Mouse (Mus musculus) thymus, adult 2 months (tissue): ENCODE data around the gene Mthfd1l. TPM values are rescaled to one million over a fixed set of nuclear protein-coding genes. Genes with fewer than 3 reads are reported as not detected.
A peak's percentile ranks its signal among the peaks of the same experiment; 100 is the strongest.

Source experiments
- DNase-seq: peaks from one replicate; pipeline ENCODE4 v3.0.0; 2021
- H3K27ac ChIP-seq: fragments of 200-500 bp; 2 replicates; pipeline ENCODE4 v1.5.1; 2012; ENCODE audit warnings: low read length, control low read depth; ENCODE audit not compliant: control insufficient read depth, insufficient read depth
- H3K27me3 ChIP-seq: fragments of 200-500 bp; 2 replicates; pipeline ENCODE4 v1.6.1; 2012; ENCODE audit warnings: mild to moderate bottlenecking, low read length, moderate library complexity, mixed read lengths; ENCODE audit not compliant: control insufficient read depth, insufficient read depth
- H3K36me3 ChIP-seq: fragments of 200-500 bp; 2 replicates; pipeline ENCODE4 v1.6.1; 2012; ENCODE audit warnings: mild to moderate bottlenecking, low read length, moderate library complexity; ENCODE audit not compliant: control insufficient read depth, insufficient read depth
- H3K4me1 ChIP-seq: fragments of 200-500 bp; replicated peaks from 2 replicates; pipeline ENCODE4 v1.6.1; 2012; ENCODE audit warnings: low read length; ENCODE audit not compliant: control insufficient read depth, insufficient read depth
- H3K4me3 ChIP-seq: fragments of 200-500 bp; 2 replicates; pipeline ENCODE4 v1.5.1; 2012; ENCODE audit warnings: mild to moderate bottlenecking, low read length, control low read depth, moderate library complexity; ENCODE audit not compliant: control insufficient read depth, insufficient read depth
- CTCF ChIP-seq: fragments of 200-500 bp; IDR thresholded peaks from 2 replicates; pipeline ENCODE4 v1.5.1; 2012; ENCODE audit warnings: mild to moderate bottlenecking, control low read depth, low read length, moderate library complexity, borderline replicate concordance; ENCODE audit not compliant: control insufficient read depth, poor library complexity, insufficient read depth; ENCODE audit errors: extremely low read depth
- POLR2A ChIP-seq: fragments of 200-500 bp; IDR thresholded peaks from 2 replicates; pipeline ENCODE4 v1.6.1; 2012; ENCODE audit warnings: mild to moderate bottlenecking, low read length, control low read depth, moderate library complexity; ENCODE audit not compliant: control insufficient read depth, poor library complexity, insufficient read depth; ENCODE audit errors: extremely low read depth
- WGBS: fragments of 180-500 bp; shearing (Covaris S2); methylation state at CpG from one replicate; pipeline ENCODE4 v1.1.7; 2018; 5-methylcytosine and 5-hydroxymethylcytosine counted together
- polyA plus RNA-seq: library from polyadenylated mRNA; depleted of rRNA; stranded (reverse); fragments of >200 nt; gene quantifications from 2 replicates; pipeline ENCODE4 v1.2.3, GENCODE M21; 2012

The Mthfd1l gene
- polyA plus RNA-seq, 1 experiment = 8.7 TPM

DNA sequence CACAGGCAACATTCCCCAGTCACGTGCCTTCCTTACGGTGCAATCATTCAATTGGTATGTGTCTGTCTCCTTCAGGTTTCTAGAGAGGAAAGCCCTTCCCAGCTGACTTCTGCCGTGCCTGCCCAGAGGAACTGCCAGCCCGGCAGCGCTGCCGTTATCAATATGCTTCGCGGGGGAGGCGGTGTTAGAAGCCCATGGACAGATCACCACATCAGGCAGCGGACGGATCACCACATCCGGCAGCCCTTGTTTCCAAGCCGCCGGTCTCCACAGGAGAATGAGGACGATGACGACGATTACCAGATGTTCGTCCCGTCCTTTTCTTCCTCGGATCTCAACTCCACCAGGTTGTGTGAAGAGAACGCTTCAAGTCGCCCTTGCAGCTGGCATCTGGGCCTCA is 16.4 kb upstream of the Mthfd1l start:
- H3K36me3 ChIP-seq = no peaks in the 10 kb centered on the region
- no peak for DNase-seq
- no peaks in the 10 kb centered on the region for H3K27me3 ChIP-seq
- H3K27ac ChIP-seq = no peak overlapping the region
- H3K4me1 ChIP-seq = no peaks in the 10 kb centered on the region
- no peak for TF ChIP-seq POLR2A
- TF ChIP-seq CTCF = no peak
- H3K4me3 ChIP-seq = no peak overlapping the region
- WGBS = 95% methylated on average over 22 of the region's 22 CpGs

DNA sequence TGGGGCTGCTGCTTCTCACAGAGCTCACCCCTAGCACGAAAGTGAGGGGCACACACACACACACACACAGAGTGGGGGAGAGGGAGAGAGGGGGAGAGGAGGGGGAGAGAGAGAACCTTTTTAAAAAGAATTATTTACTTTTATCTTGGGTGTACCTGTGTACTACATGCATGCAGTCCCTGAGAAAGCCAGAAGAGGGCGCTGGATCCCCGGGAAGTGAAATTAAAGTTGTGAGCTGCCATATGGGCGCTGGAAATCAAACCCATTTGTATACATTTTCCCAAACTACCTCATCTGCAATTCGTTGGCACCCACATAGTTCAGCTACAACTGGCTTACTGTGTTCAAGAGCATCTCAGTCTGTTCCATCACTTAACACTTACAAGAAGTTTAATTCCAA is 14.3 kb upstream of the Mthfd1l start:
- Histone ChIP-seq H3K4me3 (no peak overlapping the region), H3K27me3 (no peaks in the 10 kb centered on the region; the same call in 1 of the 2 replicates), H3K4me1 (no peaks in the 10 kb centered on the region), H3K36me3 (no peaks in the 10 kb centered on the region), H3K27ac (no peak overlapping the region)
- TF ChIP-seq CTCF (no peak), POLR2A (no peak)
- 84% methylated on average over 5 of the region's 5 CpGs for WGBS
- DNase-seq = no peak

DNA sequence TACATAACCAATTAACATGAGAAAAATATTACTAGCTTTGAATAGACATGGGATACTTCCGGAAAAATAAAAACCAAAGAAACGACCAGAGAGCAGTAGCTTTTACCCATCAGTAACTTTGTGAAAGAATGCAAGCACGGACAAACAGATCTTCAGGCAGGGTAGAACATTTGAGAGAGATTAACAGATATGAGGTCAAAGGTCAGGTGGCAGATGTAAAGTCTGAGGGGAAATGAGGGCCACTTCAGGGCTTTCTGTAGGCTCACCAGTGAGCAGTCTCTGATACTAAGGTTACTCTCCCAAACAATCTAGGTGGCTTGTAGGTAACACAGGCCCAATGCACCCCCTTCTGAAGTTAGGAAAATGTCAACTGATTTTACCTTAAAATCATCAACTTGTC is 3.9 kb upstream of the Mthfd1l start:
- H3K27ac ChIP-seq = no peak overlapping the region
- TF ChIP-seq CTCF = no peak
- no peak for TF ChIP-seq POLR2A
- no peaks in the 10 kb centered on the region for H3K36me3 ChIP-seq
- WGBS = 87% methylated on average over 3 of the region's 3 CpGs
- peaks cover 2% of the 10 kb centered on the region; the same call in 1 of the 2 replicates for H3K4me1 ChIP-seq
- H3K27me3 ChIP-seq = no peaks in the 10 kb centered on the region
- H3K4me3 ChIP-seq = no peak overlapping the region
- DNase-seq = no peak

DNA sequence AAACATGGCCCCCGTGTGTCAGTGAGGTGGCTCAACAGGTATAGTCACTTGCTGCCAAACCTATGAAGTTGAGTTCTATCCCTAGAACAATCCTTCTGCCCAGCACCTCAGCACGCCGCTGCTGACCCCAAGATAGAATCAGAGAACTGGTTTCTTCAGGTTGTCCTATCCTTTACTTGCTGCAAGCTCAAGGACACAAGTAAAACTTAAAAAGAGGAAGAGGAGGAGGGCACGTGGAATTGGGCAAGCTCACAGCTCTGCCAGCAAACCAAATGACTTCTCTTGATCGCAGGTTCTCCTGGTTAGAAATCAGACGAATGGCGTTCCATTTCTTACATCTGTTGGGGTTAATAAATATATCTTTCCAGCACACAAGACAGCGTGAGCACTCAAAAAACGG is 681 bp upstream of the Mthfd1l start:
- no peak for DNase-seq
- TF ChIP-seq POLR2A (no peak), CTCF (no peak)
- no peaks in the 10 kb centered on the region for H3K27me3 ChIP-seq
- WGBS = 74% methylated on average over 9 of the region's 9 CpGs
- no peak overlapping the region for H3K27ac ChIP-seq
- H3K4me3 ChIP-seq = no peak overlapping the region
- peaks cover 2% of the 10 kb centered on the region; the same call in 1 of the 2 replicates for H3K4me1 ChIP-seq
- no peaks in the 10 kb centered on the region for H3K36me3 ChIP-seq

DNA sequence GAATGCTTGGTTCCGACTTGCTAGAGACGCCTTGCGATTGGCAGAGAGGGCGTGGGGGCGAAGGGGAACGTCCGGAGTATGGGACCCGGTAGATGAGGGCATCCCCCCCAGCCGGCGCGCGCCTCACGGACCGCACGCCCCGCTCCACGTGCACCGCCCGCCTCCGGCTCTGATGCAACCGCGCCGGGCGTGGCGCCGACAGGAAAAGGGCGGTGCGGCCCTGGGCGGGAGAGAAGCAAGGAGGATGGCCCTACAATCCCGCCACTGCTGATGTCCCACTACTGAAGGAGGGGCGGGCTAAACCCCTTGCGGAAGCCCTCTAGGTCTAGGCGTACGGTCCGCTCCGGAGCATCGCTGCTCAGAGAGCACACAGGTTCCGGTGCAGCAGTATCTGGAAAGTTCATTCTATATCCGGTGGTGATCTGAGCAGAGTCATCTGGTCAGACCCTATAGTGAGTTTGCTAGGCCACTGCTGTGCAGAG is 712 bp downstream of the Mthfd1l start:
- TF ChIP-seq CTCF (no peak), POLR2A (peak; percentile 34; the same call in 1 of the 2 replicates)
- WGBS = under 1% methylated on average over 39 of the region's 39 CpGs
- Histone ChIP-seq H3K4me1 (peaks cover 2% of the 10 kb centered on the region; the same call in 1 of the 2 replicates), H3K36me3 (no peaks in the 10 kb centered on the region), H3K4me3 (peak overlapping the region; percentile 46), H3K27ac (peak overlapping the region; percentile 44), H3K27me3 (no peaks in the 10 kb centered on the region)
- peak; percentile 85 for DNase-seq

DNA sequence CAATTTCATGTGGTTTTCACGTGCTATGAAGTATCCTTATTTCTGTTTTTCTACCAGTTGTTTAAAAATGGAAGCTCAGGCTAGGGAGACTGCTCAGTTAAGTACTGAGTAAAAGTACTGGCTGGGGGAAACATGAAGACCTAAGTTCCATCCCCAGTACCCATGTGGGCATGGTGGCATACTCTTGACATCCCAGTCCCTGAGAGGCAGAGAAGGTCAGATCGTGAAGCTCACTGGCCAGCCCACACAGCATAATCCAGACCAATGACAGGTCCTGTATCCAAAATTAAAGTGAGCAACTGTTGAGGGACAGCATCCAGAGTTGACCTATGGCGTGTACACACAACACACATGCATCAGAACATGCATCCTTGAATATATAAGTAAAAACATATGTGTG is 1.5 kb downstream of the Mthfd1l start:
- H3K36me3 ChIP-seq = no peaks in the 10 kb centered on the region; the same call in 1 of the 2 replicates
- no peak for DNase-seq
- H3K4me1 ChIP-seq = peaks cover 2% of the 10 kb centered on the region; the same call in 1 of the 2 replicates
- H3K4me3 ChIP-seq = no peak overlapping the region
- H3K27me3 ChIP-seq = no peaks in the 10 kb centered on the region
- TF ChIP-seq CTCF (no peak), POLR2A (no peak)
- 76% methylated on average over 3 of the region's 3 CpGs for WGBS
- no peak overlapping the region for H3K27ac ChIP-seq
